Mouse (Mus musculus) heart, embryonic 15.5 days (tissue): ENCODE results near the gene Klhl12. TPM values are rescaled to one million over a fixed set of nuclear protein-coding genes. Genes with fewer than 3 reads are reported as not detected.
"Not testable (repeated sequence)": the region's sequence is repeated elsewhere in the genome, so short reads cannot be mapped to it uniquely, and the experiment has no call there.

Source experiments
- ATAC-seq: fragments of 200-750 bp; cut with Nextera tagmentation; replicated peaks from 2 replicates; pipeline ENCODE4 v1.8.0; 2017; ENCODE audit warnings: low read depth, moderate TSS enrichment; ENCODE audit not compliant: insufficient number of reproducible peaks, insufficient read depth, low FRiP score
- H3K27ac ChIP-seq: fragments of 300-500 bp; sonication (generic); 2 replicates; pipeline ENCODE4 v1.5.1; 2015; ENCODE audit warnings: mild to moderate bottlenecking, inconsistent platforms
- H3K27me3 ChIP-seq: fragments of 300-500 bp; sonication (generic); 2 replicates; pipeline ENCODE4 v1.6.1; 2015; ENCODE audit warnings: inconsistent platforms
- H3K36me3 ChIP-seq: fragments of 300-500 bp; sonication (generic); 2 replicates; pipeline ENCODE4 v1.6.1; 2015; ENCODE audit warnings: mild to moderate bottlenecking, inconsistent platforms
- H3K4me1 ChIP-seq: fragments of 300-500 bp; sonication (generic); replicated peaks from 2 replicates; pipeline ENCODE4 v1.6.1; 2015; ENCODE audit warnings: inconsistent platforms
- H3K4me2 ChIP-seq: fragments of 300-500 bp; sonication (generic); 2 replicates; pipeline ENCODE4 v1.6.1; 2015; ENCODE audit warnings: inconsistent platforms, mild to moderate bottlenecking, moderate library complexity
- H3K4me3 ChIP-seq: fragments of 300-500 bp; sonication (generic); 2 replicates; pipeline ENCODE4 v1.5.1; 2015; ENCODE audit warnings: mild to moderate bottlenecking, inconsistent platforms
- H3K9ac ChIP-seq: fragments of 300-500 bp; sonication (generic); 2 replicates; pipeline ENCODE4 v1.6.1; 2015; ENCODE audit warnings: mild to moderate bottlenecking, inconsistent platforms
- H3K9me3 ChIP-seq: fragments of 300-500 bp; sonication (generic); replicated peaks from 2 replicates; pipeline ENCODE4 v1.6.1; 2016; ENCODE audit warnings: inconsistent platforms
- WGBS: fragments of 180-500 bp; shearing (Covaris S2); methylation state at CpG from one replicate; pipeline ENCODE4 v1.1.7; 2015; ENCODE audit warnings: mixed read lengths; 5-methylcytosine and 5-hydroxymethylcytosine counted together
- polyA plus RNA-seq: library from polyadenylated mRNA; unstranded; fragments of >200 nt; fragmentation: Nextera tagmentation; extraction: Ambion mirVana; gene quantifications from 2 replicates; pipeline ENCODE4 v1.2.1, GENCODE M21; 2015

The Klhl12 gene
- polyA plus RNA-seq, 1 experiment from 2014 or later: 17.5 TPM

- ATAC-seq: peak; percentile 64
- no peak overlapping the region for H3K4me3 ChIP-seq
- no peaks in the 10 kb centered on the region for H3K36me3 ChIP-seq
- peak overlapping the region; percentile 71 for H3K27ac ChIP-seq
- no peaks in the 10 kb centered on the region for H3K9me3 ChIP-seq
- 0 out of 2 replicates have a peak overlapping the region, but pooled peaks have one; percentile 0 for H3K4me2 ChIP-seq
- H3K27me3 ChIP-seq: peaks cover 11% of the 10 kb centered on the region; the same call in 1 of the 2 replicates
- 20% methylated on average over 4 of the region's 4 CpGs for WGBS
- H3K9ac ChIP-seq: no peak overlapping the region
- peaks cover 22% of the 10 kb centered on the region for H3K4me1 ChIP-seq
These were observed 61.3 kb downstream of the Klhl12 start for GRCm38 (mm10) chr1:134516491-134517198.

DNA sequence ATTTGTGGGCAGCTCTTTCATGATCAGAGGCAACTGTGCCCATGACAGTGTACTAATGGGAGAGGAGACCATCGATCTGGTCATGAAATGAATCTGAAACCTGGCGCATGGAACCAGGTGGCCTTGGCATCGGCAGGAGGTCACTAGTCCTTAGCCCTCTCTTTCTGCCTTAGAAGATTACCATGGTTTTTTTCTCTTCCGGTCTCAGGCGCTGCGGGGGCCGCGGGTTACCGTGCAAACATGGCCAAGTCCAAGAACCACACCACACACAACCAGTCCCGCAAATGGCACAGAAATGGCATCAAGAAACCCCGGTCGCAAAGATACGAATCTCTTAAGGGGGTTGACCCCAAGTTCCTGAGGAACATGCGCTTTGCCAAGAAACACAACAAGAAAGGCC, 62.5 kb downstream of the Klhl12 start:
- H3K4me1 ChIP-seq: peaks cover 22% of the 10 kb centered on the region
- not testable (repeated sequence) for H3K9ac ChIP-seq, H3K4me3 ChIP-seq, H3K27me3 ChIP-seq, H3K9me3 ChIP-seq, H3K4me2 ChIP-seq, H3K36me3 ChIP-seq, ATAC-seq, H3K27ac ChIP-seq
- WGBS: 88% methylated on average over 14 of the region's 14 CpGs

DNA sequence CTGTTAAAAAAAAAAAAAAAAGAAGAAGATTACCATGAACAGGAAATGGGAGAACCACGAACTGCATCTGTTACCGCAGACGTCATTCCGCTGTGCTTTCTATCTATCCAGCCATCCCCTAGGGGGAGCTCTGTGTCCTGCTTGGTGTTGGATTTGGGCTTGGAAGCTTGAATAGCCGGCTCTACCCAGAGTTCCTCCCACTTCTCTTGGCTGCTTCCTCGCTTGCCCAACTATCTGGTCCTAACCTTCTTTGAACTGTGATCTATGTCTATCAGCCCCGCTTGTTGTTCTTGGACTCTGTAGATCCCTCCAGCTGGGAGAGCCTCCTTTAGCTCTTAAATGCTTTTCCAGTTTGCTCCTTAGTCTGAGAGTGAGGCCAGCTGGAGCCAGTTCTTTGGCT, 63.3 kb downstream of the Klhl12 start:
- no peak overlapping the region for H3K4me3 ChIP-seq
- WGBS: 3% methylated on average over 7 of the region's 7 CpGs
- no peak overlapping the region for H3K4me2 ChIP-seq
- no peaks in the 10 kb centered on the region for H3K9me3 ChIP-seq
- ATAC-seq: peak; percentile 81
- no peaks in the 10 kb centered on the region for H3K27me3 ChIP-seq
- no peak overlapping the region for H3K9ac ChIP-seq
- H3K36me3 ChIP-seq: no peaks in the 10 kb centered on the region
- H3K4me1 ChIP-seq: peaks cover 14% of the 10 kb centered on the region
- H3K27ac ChIP-seq: no peak overlapping the region

- not testable (repeated sequence) for H3K27me3 ChIP-seq, H3K36me3 ChIP-seq, H3K4me2 ChIP-seq, ATAC-seq, H3K9ac ChIP-seq, H3K4me3 ChIP-seq, H3K9me3 ChIP-seq, H3K27ac ChIP-seq
- peaks cover 12% of the 10 kb centered on the region for H3K4me1 ChIP-seq
- WGBS: 87% methylated on average over 5 of the region's 5 CpGs
These were observed 63.9 kb downstream of the Klhl12 start for GRCm38 (mm10) chr1:134519201-134519600.

DNA sequence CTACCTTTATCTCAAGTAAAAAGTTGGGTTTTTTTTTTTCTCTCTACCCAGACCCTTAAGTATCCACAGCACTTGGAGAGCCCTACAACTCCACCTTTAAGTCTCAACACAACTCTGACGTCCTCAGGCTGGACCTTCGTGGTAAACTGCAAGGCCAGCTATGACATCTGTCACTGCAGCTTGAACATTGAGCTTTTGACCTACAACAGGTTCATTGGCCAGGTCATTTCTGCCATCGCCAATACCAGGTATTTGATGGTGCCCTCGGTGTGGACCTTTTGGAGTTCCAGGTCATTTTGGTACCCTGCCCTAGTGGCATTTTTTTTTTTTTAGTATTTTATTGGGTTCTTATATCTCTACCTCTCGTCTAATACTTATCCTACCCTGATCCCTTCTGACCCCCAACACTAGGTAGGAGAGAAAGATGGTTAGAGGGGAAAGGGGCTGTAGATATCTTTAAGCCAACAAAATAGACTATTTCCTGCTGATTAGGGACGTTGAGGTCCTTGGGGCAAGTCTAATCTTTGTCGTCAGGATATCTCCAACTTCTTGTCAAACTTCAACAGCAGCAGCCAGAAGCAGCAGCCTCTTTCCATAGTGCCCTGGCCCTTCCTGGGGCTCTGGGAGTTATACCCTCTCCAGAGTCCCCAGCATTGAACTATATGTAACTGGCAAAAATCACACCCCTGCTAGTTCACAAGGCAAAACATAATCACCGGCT, 64.8 kb downstream of the Klhl12 start:
- WGBS: 61% methylated on average over 8 of the region's 8 CpGs
- ATAC-seq: no peak
- H3K27me3 ChIP-seq: no peaks in the 10 kb centered on the region
- no peak overlapping the region for H3K4me2 ChIP-seq
- peaks cover 12% of the 10 kb centered on the region for H3K4me1 ChIP-seq
- H3K4me3 ChIP-seq: no peak overlapping the region
- H3K36me3 ChIP-seq: no peaks in the 10 kb centered on the region
- H3K9me3 ChIP-seq: no peaks in the 10 kb centered on the region
- H3K27ac ChIP-seq: no peak overlapping the region
- H3K9ac ChIP-seq: no peak overlapping the region

DNA sequence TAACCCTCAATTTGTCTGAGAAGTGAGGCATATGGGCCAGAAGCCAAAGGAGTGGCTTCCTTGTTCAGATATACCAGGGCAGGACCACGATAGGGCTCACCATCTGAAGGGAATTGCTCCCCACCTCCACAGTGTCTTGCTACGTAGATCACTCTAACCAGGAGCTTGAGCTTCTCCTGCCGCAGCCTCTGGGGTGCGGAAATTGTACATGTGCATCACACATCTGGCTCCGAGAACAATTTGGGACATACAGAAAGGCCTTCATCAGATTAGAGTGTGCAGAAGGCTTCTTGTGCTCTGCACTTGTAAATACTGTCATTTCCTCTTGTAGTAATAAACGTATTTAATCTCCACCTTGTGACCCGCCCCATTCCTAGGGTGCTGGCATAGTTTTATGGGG, 65.8 kb downstream of the Klhl12 start:
- H3K9ac ChIP-seq: no peak overlapping the region
- H3K4me1 ChIP-seq: peaks cover 8% of the 10 kb centered on the region
- no peaks in the 10 kb centered on the region for H3K9me3 ChIP-seq
- ATAC-seq: no peak
- no peaks in the 10 kb centered on the region for H3K36me3 ChIP-seq
- H3K27me3 ChIP-seq: no peaks in the 10 kb centered on the region
- no peak overlapping the region for H3K27ac ChIP-seq
- H3K4me3 ChIP-seq: no peak overlapping the region
- WGBS: 76% methylated on average over 7 of the region's 7 CpGs
- H3K4me2 ChIP-seq: no peak overlapping the region

DNA sequence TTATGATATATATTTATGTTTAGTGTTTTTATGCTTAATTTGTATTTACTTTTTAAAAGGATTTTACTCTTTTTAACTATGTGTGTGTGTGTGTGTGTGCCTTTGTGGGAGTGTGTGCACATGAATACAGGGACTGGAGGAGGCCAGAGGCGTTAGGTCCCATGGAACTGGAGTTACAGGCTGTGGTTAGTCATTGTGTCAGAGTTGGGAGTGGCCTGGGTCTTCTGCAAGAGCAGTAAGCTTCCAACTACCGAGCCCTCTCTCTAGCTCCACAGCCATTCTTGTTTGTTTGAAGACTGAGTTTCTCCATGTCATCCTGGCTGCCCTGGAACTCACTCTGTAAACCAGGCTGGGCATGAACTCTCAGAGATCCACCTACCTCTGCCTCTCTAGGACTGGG, 67.0 kb downstream of the Klhl12 start:
- Histone ChIP-seq H3K9ac (no peak overlapping the region), H3K4me2 (no peak overlapping the region), H3K4me3 (no peak overlapping the region), H3K27me3 (no peaks in the 10 kb centered on the region), H3K27ac (no peak overlapping the region), H3K36me3 (no peaks in the 10 kb centered on the region), H3K9me3 (no peaks in the 10 kb centered on the region), H3K4me1 (0 out of 2 replicates have a peak, but pooled peaks cover 2% of the 10 kb centered on the region)
- ATAC-seq: no peak
- WGBS: 57% methylated on average over 2 of the region's 2 CpGs

GRCm38 (mm10) chr1:134524424-134524823, 69.1 kb downstream of the Klhl12 start:
- no peak overlapping the region for H3K4me3 ChIP-seq
- H3K27me3 ChIP-seq: no peaks in the 10 kb centered on the region
- 71% methylated on average over 5 of the region's 5 CpGs for WGBS
- H3K4me2 ChIP-seq: no peak overlapping the region
- no peaks in the 10 kb centered on the region for H3K36me3 ChIP-seq
- ATAC-seq: no peak
- H3K9me3 ChIP-seq: no peaks in the 10 kb centered on the region
- no peak overlapping the region for H3K9ac ChIP-seq
- no peak overlapping the region for H3K27ac ChIP-seq
- no peaks in the 10 kb centered on the region for H3K4me1 ChIP-seq

GRCm38 (mm10) chr1:134525015-134525414, 69.7 kb downstream of the Klhl12 start:
- 83% methylated on average over 1 of the region's 1 CpGs for WGBS
- Histone ChIP-seq H3K9ac (no peak overlapping the region), H3K4me2 (no peak overlapping the region), H3K4me3 (no peak overlapping the region), H3K36me3 (no peaks in the 10 kb centered on the region), H3K9me3 (no peaks in the 10 kb centered on the region), H3K4me1 (no peaks in the 10 kb centered on the region), H3K27me3 (no peaks in the 10 kb centered on the region), H3K27ac (no peak overlapping the region)
- ATAC-seq: no peak

DNA sequence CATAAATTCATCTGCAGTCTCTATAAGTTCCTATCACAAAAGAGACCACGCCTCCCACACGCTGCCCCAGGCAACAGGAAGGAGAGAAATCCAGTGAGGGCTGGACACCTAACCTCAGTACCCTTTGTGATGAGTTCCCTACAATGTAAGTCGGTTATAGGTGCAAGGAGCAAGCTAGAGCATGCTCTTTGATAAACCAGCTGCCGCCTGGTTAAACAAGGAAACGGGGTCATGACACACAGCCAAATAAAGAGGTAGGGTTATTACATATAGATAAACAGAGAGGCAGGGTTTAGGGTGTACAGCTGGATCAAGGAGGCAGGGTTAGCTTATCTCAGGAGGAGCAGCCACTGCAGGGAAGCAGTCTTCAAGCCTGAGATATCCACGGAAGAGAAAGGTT, 71.4 kb downstream of the Klhl12 start:
- 61% methylated on average over 6 of the region's 6 CpGs for WGBS

DNA sequence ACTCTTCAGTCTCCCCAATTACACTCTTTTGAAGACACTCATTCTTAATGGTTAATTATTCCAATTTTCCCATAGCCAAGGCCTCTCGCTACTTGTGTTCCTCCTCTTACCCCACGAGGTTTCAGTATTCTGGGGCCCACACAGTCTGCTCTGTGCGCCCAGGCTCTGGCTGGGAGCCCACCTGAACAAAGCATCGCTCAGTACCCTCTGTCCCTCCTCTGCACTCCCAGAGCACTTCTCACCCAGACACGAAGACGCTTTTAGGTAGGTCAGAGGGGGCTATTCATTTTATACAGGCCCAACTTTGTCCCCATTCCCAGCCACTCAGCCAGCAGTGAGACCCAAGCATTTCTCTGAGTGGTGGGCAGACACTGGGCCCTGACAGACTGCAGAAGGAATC, 75.3 kb downstream of the Klhl12 start:
- no peak overlapping the region for H3K27ac ChIP-seq
- H3K4me1 ChIP-seq: no peaks in the 10 kb centered on the region
- no peak for ATAC-seq
- no peaks in the 10 kb centered on the region for H3K27me3 ChIP-seq
- no peaks in the 10 kb centered on the region for H3K36me3 ChIP-seq
- no peak overlapping the region for H3K4me2 ChIP-seq
- no peaks in the 10 kb centered on the region for H3K9me3 ChIP-seq
- no peak overlapping the region for H3K9ac ChIP-seq
- H3K4me3 ChIP-seq: no peak overlapping the region
- 79% methylated on average over 6 of the region's 6 CpGs for WGBS

More for the DNA sequence above, 71.4 kb downstream of the Klhl12 start:
- no peak overlapping the region for H3K4me3 ChIP-seq
- H3K9ac ChIP-seq: no peak overlapping the region
- H3K27ac ChIP-seq: no peak overlapping the region
- H3K36me3 ChIP-seq: no peaks in the 10 kb centered on the region
- no peaks in the 10 kb centered on the region for H3K4me1 ChIP-seq
- H3K4me2 ChIP-seq: no peak overlapping the region
- H3K9me3 ChIP-seq: no peaks in the 10 kb centered on the region
- no peaks in the 10 kb centered on the region for H3K27me3 ChIP-seq
- ATAC-seq: no peak

GRCm38 (mm10) chr1:134533710-134534109, 78.4 kb downstream of the Klhl12 start:
- not testable (repeated sequence) for H3K36me3 ChIP-seq, H3K27ac ChIP-seq, H3K4me2 ChIP-seq, H3K4me1 ChIP-seq, H3K9ac ChIP-seq, H3K9me3 ChIP-seq, H3K27me3 ChIP-seq, H3K4me3 ChIP-seq, ATAC-seq
- WGBS: 87% methylated on average over 10 of the region's 10 CpGs
